Mouse (Mus musculus): ENCODE data around the gene Mrps7. TPM values are rescaled to one million over a fixed set of nuclear protein-coding genes. Genes with fewer than 3 reads are reported as not detected.
A peak's percentile ranks its signal among the peaks of the same experiment; 100 is the strongest.

Mrps7 gene
- total and polyA plus RNA-seq, 3 experiments: 106 to 199 (median 157) TPM

DNA sequence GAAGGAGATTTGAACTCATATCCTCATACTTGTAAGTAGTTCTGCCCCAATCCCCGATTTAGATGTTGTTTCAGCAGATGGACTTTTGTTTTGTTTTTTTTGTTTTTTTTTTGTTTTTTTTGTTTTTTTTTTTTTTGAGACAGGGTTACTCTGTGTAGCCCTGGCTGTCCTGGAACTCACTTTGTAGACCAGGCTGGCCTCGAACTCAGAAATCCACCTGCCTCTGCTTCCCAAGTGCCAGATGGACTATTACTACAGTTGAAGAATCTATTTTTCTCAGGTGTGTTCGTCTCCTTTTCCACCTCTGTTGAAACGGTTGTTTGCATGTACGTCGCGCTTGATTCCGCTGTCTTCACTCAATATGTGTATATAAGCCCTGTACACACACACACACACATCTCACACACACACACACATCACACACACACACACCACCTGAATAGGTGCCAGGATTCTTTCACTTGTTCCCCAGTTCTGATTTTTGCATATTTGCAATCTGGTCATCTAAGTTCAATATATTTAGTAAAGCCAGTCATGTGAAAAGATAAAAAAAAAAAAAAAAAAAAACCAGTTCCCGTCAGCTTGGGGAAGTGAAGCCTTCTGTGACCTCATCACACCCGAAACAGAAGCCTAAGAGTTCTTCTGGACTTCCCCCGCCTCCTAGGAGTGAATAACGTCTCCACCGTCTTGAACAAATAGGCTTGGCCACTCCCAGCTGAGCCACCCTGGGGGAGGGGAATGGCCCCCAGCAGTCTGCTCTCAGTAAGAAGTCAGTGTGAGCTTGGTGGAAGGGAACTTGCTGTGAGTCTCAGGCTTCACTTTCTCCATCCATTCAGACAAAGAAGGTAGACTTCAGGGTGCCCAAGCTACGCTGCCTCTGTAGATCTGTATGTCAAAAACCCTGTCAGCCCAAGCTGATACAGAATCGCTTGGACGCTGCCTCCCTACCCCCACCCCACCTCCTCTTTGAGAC is 27.1 kb downstream of the Mrps7 start:
- H3K79me2 ChIP-seq (ENCODE audit: control insufficient read depth, insufficient read depth, low read length, poor library complexity): peaks cover 18% of the 10 kb centered on the region
- peak overlapping the region; percentile 63 for H3K9ac ChIP-seq (ENCODE audit: control insufficient read depth, low read depth, low read length, poor library complexity, severe bottlenecking)
- H3K4me1 ChIP-seq (ENCODE audit: control insufficient read depth in 1 of 2, insufficient read depth in 2 of 2, low read length in 2 of 2): peaks cover 6 to 29% of the 10 kb centered on the region in 2 experiments
- H3K4me3 ChIP-seq (ENCODE audit: control insufficient read depth in 1 of 2, insufficient read depth in 1 of 2, low read depth in 2 of 2, low read length in 2 of 2): peak overlapping the region; percentile 47 to 49
- H3K27me3 ChIP-seq (ENCODE audit: control insufficient read depth in 1 of 2, insufficient read depth in 2 of 2, low read length in 2 of 2): no peaks in the 10 kb centered on the region
- peaks cover 0 to 9% of the 10 kb centered on the region in 2 experiments; a peak in 2 of 4 replicates for H3K36me3 ChIP-seq (ENCODE audit: control insufficient read depth in 1 of 2, insufficient read depth in 2 of 2, low read length in 2 of 2)
- DNase-seq (ENCODE audit: low read depth, low spot score): peak; percentile 93
- H3K9me3 ChIP-seq (replicated peaks; ENCODE audit: insufficient read depth, low read length): no peaks in the 10 kb centered on the region
- peak overlapping the region; percentile 91 for H3K27ac ChIP-seq (ENCODE audit: control insufficient read depth, low read depth, low read length)
- TF ChIP-seq MAZ (IDR thresholded peaks at IDR 0.05; ENCODE audit: low read depth, low read length) (peak; percentile 95), TCF12 (IDR thresholded peaks at IDR 0.05; ENCODE audit: low read depth, low read length) (peak; percentile 32; the same call in 1 of the 2 replicates), MAFK (IDR thresholded peaks at IDR 0.05; ENCODE audit: borderline replicate concordance, low read depth, low read length) (no peak), ETS1 (IDR thresholded peaks at IDR 0.05; ENCODE audit: low read depth, low read length) (peak; percentile 91), JUND (IDR thresholded peaks at IDR 0.05; ENCODE audit: low read depth, low read length) (no peak), BHLHE40 (IDR thresholded peaks at IDR 0.05; ENCODE audit: borderline replicate concordance, low read depth, low read length) (no peak), GABPA (IDR thresholded peaks at IDR 0.05; ENCODE audit: low read depth, low read length) (no peak), UBTF (IDR thresholded peaks at IDR 0.05; ENCODE audit: borderline replicate concordance, insufficient read depth, low read depth, low read length) (no peak), MEF2A (IDR thresholded peaks at IDR 0.05; ENCODE audit: extremely low read depth, insufficient replicate concordance, low read depth, low read length, poor library complexity, severe bottlenecking) (no peak), MYC (IDR thresholded peaks at IDR 0.05; ENCODE audit: low read depth, low read length) (no peak), USF2 (IDR thresholded peaks at IDR 0.05; ENCODE audit: borderline replicate concordance in 1 of 2, insufficient read depth in 1 of 2, low read depth in 1 of 2, low read length in 2 of 2) (no peak), SIN3A (IDR thresholded peaks at IDR 0.05; ENCODE audit: low read length) (peak; percentile 76; the same call in 1 of the 2 replicates), USF1 (IDR thresholded peaks at IDR 0.05; ENCODE audit: low read depth, low read length) (peak; percentile 51), MAX (IDR thresholded peaks at IDR 0.05; ENCODE audit: low read length) (peak; percentile 48; the same call in 1 of the 2 replicates), ZKSCAN1 (IDR thresholded peaks at IDR 0.05; ENCODE audit: low read depth, low read length) (peak; percentile 74; the same call in 1 of the 2 replicates), GATA1 (IDR thresholded peaks at IDR 0.05; ENCODE audit: low read depth, low read length) (peak; percentile 80), TBP (IDR thresholded peaks at IDR 0.05; ENCODE audit: low read depth, low read length) (peak; percentile 55), SMC3 (IDR thresholded peaks at IDR 0.05; ENCODE audit: low read depth, low read length) (no peak), NRF1 (IDR thresholded peaks at IDR 0.05; ENCODE audit: insufficient read depth, low read depth, low read length, poor library complexity, severe bottlenecking) (no peak), CTCF (IDR thresholded peaks at IDR 0.05 in 2 of 3, conservative IDR thresholded peaks at IDR 0.05 in 1 of 3; ENCODE audit: control insufficient read depth in 1 of 3, insufficient read depth in 1 of 3, low read depth in 2 of 3, low read length in 3 of 3, poor library complexity in 1 of 3, severe bottlenecking in 1 of 3) (no peak), MYB (IDR thresholded peaks at IDR 0.05; ENCODE audit: low read depth, low read length) (peak; percentile 44), CHD2 (IDR thresholded peaks at IDR 0.05; ENCODE audit: low read length) (peak; percentile 39; the same call in 1 of the 2 replicates), E2F4 (IDR thresholded peaks at IDR 0.05; ENCODE audit: borderline replicate concordance, low read depth, low read length) (no peak), ELF1 (IDR thresholded peaks at IDR 0.05; ENCODE audit: low read depth, low read length) (0 out of 2 replicates have a peak, but pooled peaks have one; percentile 15), NELFE (IDR thresholded peaks at IDR 0.05; ENCODE audit: low read depth, low read length) (peak; percentile 49; the same call in 1 of the 2 replicates), ZNF384 (IDR thresholded peaks at IDR 0.05; ENCODE audit: low read depth, low read length) (peak; percentile 99), ZMIZ1 (IDR thresholded peaks at IDR 0.05; ENCODE audit: low read depth, low read length) (peak; percentile 47; the same call in 1 of the 2 replicates), RAD21 (IDR thresholded peaks at IDR 0.05; ENCODE audit: low read depth, low read length) (no peak; the same call in 1 of the 2 replicates), RCOR1 (IDR thresholded peaks at IDR 0.05; ENCODE audit: low read depth, low read length) (peak; percentile 94), ZC3H11A (IDR thresholded peaks at IDR 0.05; ENCODE audit: low read depth, low read length) (no peak), MXI1 (IDR thresholded peaks at IDR 0.05; ENCODE audit: low read depth, low read length) (peak; percentile 58), POLR2A (IDR thresholded peaks at IDR 0.05; ENCODE audit: control insufficient read depth in 1 of 2, insufficient read depth in 1 of 2, low read depth in 1 of 2, low read length in 2 of 2, poor library complexity in 1 of 2) (peak in 1 of 2 experiments; percentile 58; a peak in 2 of 4 replicates), POLR2AphosphoS2 (IDR thresholded peaks at IDR 0.05; ENCODE audit: low read length) (0 out of 2 replicates have a peak, but pooled peaks have one; percentile 31), TAL1 (IDR thresholded peaks at IDR 0.05; ENCODE audit: low read length) (no peak)

Measured in MEL (cell line).